Mouse (Mus musculus) lung, postnatal 0 days (tissue): ENCODE data around the gene Klf12.

Experiments used
- CTCF ChIP-seq: IDR thresholded peaks from 2 replicates; pipeline ENCODE4 v1.5.1; 2016; ENCODE audit warnings: antibody characterized with exemption, mild to moderate bottlenecking
- EP300 ChIP-seq: IDR thresholded peaks from 2 replicates; pipeline ENCODE4 v1.6.1; 2016; ENCODE audit warnings: antibody characterized with exemption, mild to moderate bottlenecking, control low read depth

- TF ChIP-seq CTCF (no peak), EP300 (no peak)
These were observed 267.3 kb downstream of the Klf12 start for GRCm38 (mm10) chr14:100017219-100017618.
